21 mouse cellular contexts compared by ENCODE assay signal in the genomic region with DNA sequence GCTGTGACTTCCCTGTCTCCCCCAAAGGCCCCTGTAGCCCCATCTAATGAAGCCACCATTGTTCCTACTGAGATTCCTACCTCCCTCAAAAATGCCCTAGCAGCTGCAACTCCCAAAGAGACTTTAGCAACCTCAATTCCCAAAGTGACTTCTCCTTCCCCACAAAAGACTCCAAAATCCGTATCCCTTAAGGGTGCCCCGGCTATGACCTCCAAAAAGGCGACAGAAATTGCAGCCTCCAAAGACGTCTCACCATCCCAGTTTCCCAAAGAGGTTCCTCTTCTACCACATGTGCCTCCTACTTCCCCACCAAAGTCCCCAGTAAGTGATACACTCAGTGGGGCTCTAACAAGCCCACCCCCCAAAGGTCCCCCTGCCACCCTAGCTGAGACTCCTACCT. TPM values are rescaled to one million over a fixed set of nuclear protein-coding genes. Genes with fewer than 3 reads are reported as not detected.
"Had no signal": no experiment of that assay in that cellular context is flagged by ENCODE, and none has a peak within 500 bp of the region (broad histone marks: within the 10 kb centered on the region; RNA-seq: fewer than 3 reads in every experiment).

No protein-coding gene starts in this region.

- H3K9me3 ChIP-seq: limb, embryonic 10.5 days; liver, embryonic 13.5 days; lung, embryonic 15.5 days; megakaryocyte, embryonic 14.5 days; midbrain, embryonic 13.5 days; stomach, embryonic 15.5 days had no signal

- ATAC-seq: liver, postnatal 0 days; midbrain, embryonic 13.5 days had no signal

- H3K27me3 ChIP-seq: liver, embryonic 13.5 days; lung, embryonic 15.5 days; megakaryocyte, embryonic 14.5 days; midbrain, embryonic 13.5 days; stomach, embryonic 15.5 days had no signal

- H3K27ac ChIP-seq: left cerebral cortex, adult 2 months; limb, embryonic 10.5 days; liver, embryonic 13.5 days; lung, embryonic 15.5 days; macrophage; midbrain, embryonic 13.5 days; stomach, embryonic 15.5 days had no signal

- DNase-seq: kidney, postnatal 25 days; liver, embryonic 13.5 days; liver, postnatal 0 days; lung, postnatal 14 days; right cerebral cortex, postnatal 14 days; thymus, adult 2 months; thymus, postnatal 25 days had no signal

- H3K9ac ChIP-seq: liver, postnatal 0 days; lung, embryonic 15.5 days; stomach, embryonic 15.5 days had no signal

- H3K4me2 ChIP-seq: liver, embryonic 13.5 days; lung, embryonic 15.5 days; midbrain, embryonic 13.5 days; stomach, embryonic 15.5 days had no signal

- H3K4me3 ChIP-seq: left cerebral cortex, adult 2 months; limb, embryonic 10.5 days; liver, embryonic 13.5 days; lung, embryonic 15.5 days; megakaryocyte, embryonic 14.5 days; midbrain, embryonic 13.5 days; stomach, embryonic 15.5 days had no signal

RNA-seq across cellular contexts. Expression of a gene that starts 34.2 kb away (rescaled TPM):
- total RNA-seq: layer of hippocampus, postnatal 25 days; left cerebral cortex, adult 2 months; left cerebral cortex, postnatal 14 days; midbrain, postnatal 0 days had no signal
- polyA plus RNA-seq: limb, embryonic 10.5 days; limb, embryonic 14.5 days; liver, embryonic 13.5 days; lung, embryonic 15.5 days; macrophage; midbrain, embryonic 13.5 days; midbrain, postnatal 0 days; neural tube, embryonic 14.5 days; spleen, adult 2 months; stomach, embryonic 15.5 days; testis, adult 2 months had no signal
